Mouse (Mus musculus): Measurements from ENCODE around the gene Sim1. TPM values are rescaled to one million over a fixed set of nuclear protein-coding genes. Genes with fewer than 3 reads are reported as not detected.

Gene Sim1
- total and polyA plus RNA-seq, 3 experiments = not detected

DNA sequence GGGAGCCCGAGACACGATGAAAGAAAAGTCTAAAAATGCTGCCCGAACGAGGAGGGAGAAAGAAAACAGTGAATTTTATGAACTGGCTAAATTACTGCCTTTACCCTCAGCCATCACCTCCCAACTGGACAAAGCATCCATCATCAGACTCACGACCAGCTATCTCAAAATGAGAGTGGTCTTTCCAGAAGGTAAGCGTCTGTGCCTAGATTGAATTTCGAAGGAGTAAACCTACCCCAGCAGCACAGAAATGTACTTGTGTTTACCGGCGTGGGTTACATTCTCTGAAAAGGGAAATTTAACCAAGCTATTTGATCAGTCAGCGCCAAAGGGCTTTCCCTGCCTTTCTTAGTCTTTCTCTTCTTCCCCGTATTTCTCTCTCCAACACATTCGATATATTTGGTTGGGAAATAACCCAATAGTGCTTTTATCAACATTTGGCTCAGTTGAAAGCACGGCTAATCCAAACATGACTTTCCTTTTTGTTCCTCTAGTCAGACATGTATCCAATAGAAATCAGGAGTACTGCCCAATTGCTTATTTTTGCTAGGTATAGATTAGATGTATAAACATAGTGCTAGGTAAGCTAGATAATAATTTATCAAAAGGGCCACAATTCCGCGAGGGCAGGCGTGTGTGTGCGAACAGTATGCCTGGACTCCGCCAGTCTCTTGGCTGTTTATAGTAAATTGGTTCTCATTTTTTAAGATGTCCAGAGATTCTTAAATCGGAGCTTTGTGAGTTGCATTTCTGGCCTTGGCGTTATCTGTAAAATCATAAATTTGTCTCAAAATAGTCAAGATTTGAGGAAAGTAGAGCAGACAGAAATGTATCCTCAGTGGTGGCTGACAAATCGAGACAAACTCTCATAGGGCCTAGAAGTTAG is 1.6 kb downstream of the Sim1 start:
- DNase-seq (ENCODE audit: low read depth, low spot score) = no peak
- Histone ChIP-seq H3K4me1 (ENCODE audit: control insufficient read depth in 1 of 2, insufficient read depth in 2 of 2, low read length in 2 of 2) (no peaks in the 10 kb centered on the region), H3K27ac (ENCODE audit: control insufficient read depth, low read depth, low read length) (no peak overlapping the region), H3K9me3 (replicated peaks; ENCODE audit: insufficient read depth, low read length) (no peaks in the 10 kb centered on the region), H3K27me3 (ENCODE audit: control insufficient read depth in 1 of 2, insufficient read depth in 2 of 2, low read length in 2 of 2) (no peaks in the 10 kb centered on the region), H3K4me3 (ENCODE audit: control insufficient read depth in 1 of 2, insufficient read depth in 1 of 2, low read depth in 2 of 2, low read length in 2 of 2) (no peak overlapping the region), H3K9ac (ENCODE audit: control insufficient read depth, low read depth, low read length, poor library complexity, severe bottlenecking) (no peak overlapping the region), H3K36me3 (ENCODE audit: control insufficient read depth in 1 of 2, insufficient read depth in 2 of 2, low read length in 2 of 2) (no peaks in the 10 kb centered on the region), H3K79me2 (ENCODE audit: control insufficient read depth, insufficient read depth, low read length, poor library complexity) (no peaks in the 10 kb centered on the region)
- TF ChIP-seq SMC3 (IDR thresholded peaks at IDR 0.05; ENCODE audit: low read depth, low read length) = no peak
- no peak for TF ChIP-seq ZKSCAN1 (IDR thresholded peaks at IDR 0.05; ENCODE audit: low read depth, low read length)
- TF ChIP-seq ZC3H11A (IDR thresholded peaks at IDR 0.05; ENCODE audit: low read depth, low read length) = no peak
- TF ChIP-seq CHD1 (IDR thresholded peaks at IDR 0.05; ENCODE audit: low read depth, low read length) = no peak
- TF ChIP-seq TCF12 (IDR thresholded peaks at IDR 0.05; ENCODE audit: low read depth, low read length) = no peak
- no peak for TF ChIP-seq RCOR1 (IDR thresholded peaks at IDR 0.05; ENCODE audit: low read depth, low read length)
- no peak for TF ChIP-seq MAZ (IDR thresholded peaks at IDR 0.05; ENCODE audit: low read depth, low read length)
- TF ChIP-seq SIN3A (IDR thresholded peaks at IDR 0.05; ENCODE audit: low read length) = no peak
- no peak for TF ChIP-seq USF1 (IDR thresholded peaks at IDR 0.05; ENCODE audit: low read depth, low read length)
- no peak for TF ChIP-seq JUND (IDR thresholded peaks at IDR 0.05; ENCODE audit: low read depth, low read length)
- no peak for TF ChIP-seq CTCF (IDR thresholded peaks at IDR 0.05 in 2 of 3, conservative IDR thresholded peaks at IDR 0.05 in 1 of 3; ENCODE audit: control insufficient read depth in 1 of 3, insufficient read depth in 1 of 3, low read depth in 2 of 3, low read length in 3 of 3, poor library complexity in 1 of 3, severe bottlenecking in 1 of 3)
- no peak for TF ChIP-seq POLR2AphosphoS2 (IDR thresholded peaks at IDR 0.05; ENCODE audit: low read length)
- TF ChIP-seq MYB (IDR thresholded peaks at IDR 0.05; ENCODE audit: low read depth, low read length) = no peak

DNA sequence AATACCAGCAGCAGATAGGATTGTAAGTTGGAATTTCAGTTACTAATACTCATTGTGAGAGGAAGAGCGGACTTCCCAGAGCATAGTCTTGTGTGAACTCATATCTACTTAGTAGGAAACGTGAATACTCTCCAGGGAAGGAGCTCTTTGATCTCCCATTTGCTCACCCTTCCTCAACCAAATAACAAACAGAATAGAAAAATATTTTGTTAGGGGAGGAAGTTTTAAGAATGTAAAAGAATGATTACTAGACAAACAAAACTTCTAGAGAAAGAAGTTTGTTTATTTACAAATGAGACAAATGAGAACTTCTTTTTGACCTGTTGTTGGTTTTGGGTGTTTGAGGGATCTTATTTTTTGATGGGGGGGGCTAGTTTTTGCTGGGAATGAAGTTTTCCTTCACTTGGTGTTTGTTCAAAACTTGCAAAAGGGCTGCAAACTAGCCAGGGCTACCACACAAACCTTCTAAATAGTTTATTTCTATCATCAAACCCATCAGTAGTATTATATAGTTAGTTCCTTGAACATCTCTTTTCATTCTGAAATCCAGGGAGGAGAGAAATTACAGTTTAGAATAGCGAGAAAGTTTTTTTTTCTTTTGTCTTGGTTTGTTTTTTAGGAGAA is 2.3 kb downstream of the Sim1 start:
- Histone ChIP-seq H3K27ac (ENCODE audit: control insufficient read depth, low read depth, low read length) (no peak overlapping the region), H3K79me2 (ENCODE audit: control insufficient read depth, insufficient read depth, low read length, poor library complexity) (no peaks in the 10 kb centered on the region), H3K4me3 (ENCODE audit: control insufficient read depth in 1 of 2, insufficient read depth in 1 of 2, low read depth in 2 of 2, low read length in 2 of 2) (no peak overlapping the region), H3K9me3 (replicated peaks; ENCODE audit: insufficient read depth, low read length) (no peaks in the 10 kb centered on the region), H3K27me3 (ENCODE audit: control insufficient read depth in 1 of 2, insufficient read depth in 2 of 2, low read length in 2 of 2) (no peaks in the 10 kb centered on the region), H3K4me1 (ENCODE audit: control insufficient read depth in 1 of 2, insufficient read depth in 2 of 2, low read length in 2 of 2) (no peaks in the 10 kb centered on the region), H3K9ac (ENCODE audit: control insufficient read depth, low read depth, low read length, poor library complexity, severe bottlenecking) (no peak overlapping the region), H3K36me3 (ENCODE audit: control insufficient read depth in 1 of 2, insufficient read depth in 2 of 2, low read length in 2 of 2) (no peaks in the 10 kb centered on the region)
- DNase-seq (ENCODE audit: low read depth, low spot score) = no peak
- TF ChIP-seq USF1 (IDR thresholded peaks at IDR 0.05; ENCODE audit: low read depth, low read length) (no peak), MAFK (IDR thresholded peaks at IDR 0.05; ENCODE audit: borderline replicate concordance, low read depth, low read length) (no peak), USF2 (IDR thresholded peaks at IDR 0.05; ENCODE audit: borderline replicate concordance in 1 of 2, insufficient read depth in 1 of 2, low read depth in 1 of 2, low read length in 2 of 2) (no peak), ETS1 (IDR thresholded peaks at IDR 0.05; ENCODE audit: low read depth, low read length) (no peak), GABPA (IDR thresholded peaks at IDR 0.05; ENCODE audit: low read depth, low read length) (no peak), ZC3H11A (IDR thresholded peaks at IDR 0.05; ENCODE audit: low read depth, low read length) (no peak), MYC (IDR thresholded peaks at IDR 0.05; ENCODE audit: low read depth, low read length) (no peak), POLR2AphosphoS5 (IDR thresholded peaks at IDR 0.05; ENCODE audit: borderline replicate concordance, low read depth, low read length) (no peak), RAD21 (IDR thresholded peaks at IDR 0.05; ENCODE audit: low read depth, low read length) (no peak), ELF1 (IDR thresholded peaks at IDR 0.05; ENCODE audit: low read depth, low read length) (no peak), MXI1 (IDR thresholded peaks at IDR 0.05; ENCODE audit: low read depth, low read length) (no peak), TBP (IDR thresholded peaks at IDR 0.05; ENCODE audit: low read depth, low read length) (no peak), TCF12 (IDR thresholded peaks at IDR 0.05; ENCODE audit: low read depth, low read length) (no peak), CHD2 (IDR thresholded peaks at IDR 0.05; ENCODE audit: low read length) (no peak), MEF2A (IDR thresholded peaks at IDR 0.05; ENCODE audit: extremely low read depth, insufficient replicate concordance, low read depth, low read length, poor library complexity, severe bottlenecking) (no peak), ZMIZ1 (IDR thresholded peaks at IDR 0.05; ENCODE audit: low read depth, low read length) (no peak), POLR2A (IDR thresholded peaks at IDR 0.05; ENCODE audit: control insufficient read depth in 1 of 2, insufficient read depth in 1 of 2, low read depth in 1 of 2, low read length in 2 of 2, poor library complexity in 1 of 2) (no peak), MYB (IDR thresholded peaks at IDR 0.05; ENCODE audit: low read depth, low read length) (no peak), EP300 (IDR thresholded peaks at IDR 0.05; ENCODE audit: low read depth in 1 of 2, low read length in 2 of 2) (no peak)
